Mouse (Mus musculus) hindbrain, embryonic 16.5 days (tissue): Measurements from ENCODE around the gene Utp4. TPM values are rescaled to one million over a fixed set of nuclear protein-coding genes. Genes with fewer than 3 reads are reported as not detected.

Experiments used
- ATAC-seq: fragments of 200-750 bp; cut with Nextera tagmentation; 2 replicates; pipeline ENCODE4 v1.8.0; 2017; ENCODE audit warnings: moderate TSS enrichment, moderate library complexity
- H3K27ac ChIP-seq: fragments of 300-500 bp; sonication (generic); 2 replicates; pipeline ENCODE4 v1.5.1; 2014; ENCODE audit warnings: low read depth, mild to moderate bottlenecking, control low read depth, low read length, moderate library complexity
- H3K27me3 ChIP-seq: fragments of 300-500 bp; sonication (generic); replicated peaks from 2 replicates; pipeline ENCODE4 v1.6.1; 2014; ENCODE audit warnings: low read length; ENCODE audit not compliant: control insufficient read depth, insufficient read depth
- H3K36me3 ChIP-seq: fragments of 300-500 bp; sonication (generic); 2 replicates; pipeline ENCODE4 v1.6.1; 2014; ENCODE audit warnings: mild to moderate bottlenecking, low read length, moderate library complexity, mixed read lengths; ENCODE audit not compliant: control insufficient read depth, insufficient read depth
- H3K4me1 ChIP-seq: fragments of 300-500 bp; sonication (generic); 2 replicates; pipeline ENCODE4 v1.6.1; 2014; ENCODE audit warnings: low read depth, low read length; ENCODE audit not compliant: control insufficient read depth, insufficient read depth
- H3K4me2 ChIP-seq: fragments of 300-500 bp; sonication (generic); 2 replicates; pipeline ENCODE4 v1.6.1; 2014; ENCODE audit warnings: mild to moderate bottlenecking, low read length, control low read depth, moderate library complexity
- H3K4me3 ChIP-seq: fragments of 300-500 bp; sonication (generic); 2 replicates; pipeline ENCODE4 v1.5.1; 2014; ENCODE audit warnings: mild to moderate bottlenecking, low read length, control low read depth, moderate library complexity
- H3K9ac ChIP-seq: fragments of 300-500 bp; sonication (generic); 2 replicates; pipeline ENCODE4 v1.6.1; 2014; ENCODE audit warnings: low read depth, mild to moderate bottlenecking, control low read depth, low read length, moderate library complexity
- H3K9me3 ChIP-seq: fragments of 300-500 bp; sonication (generic); 2 replicates; pipeline ENCODE4 v1.6.1; 2014; ENCODE audit warnings: mild to moderate bottlenecking, low read length, moderate library complexity; ENCODE audit not compliant: control insufficient read depth
- WGBS: fragments of 180-500 bp; shearing (Covaris S2); extraction: QIAGEN DNeasy Blood & Tissue Kit; methylation state at CpG from one replicate; pipeline ENCODE4 v1.1.7; 2014; 5-methylcytosine and 5-hydroxymethylcytosine counted together
- polyA plus RNA-seq: library from polyadenylated mRNA; unstranded; fragments of >200 nt; fragmentation: Nextera tagmentation; extraction: Ambion mirVana; gene quantifications from 2 replicates; pipeline ENCODE4 v1.2.1, GENCODE M21; 2015

Utp4 gene
- 42.2 and 44.6 TPM in 2 replicates for polyA plus RNA-seq

GRCm38 (mm10) chr8:106893481-106894156, at the start of gene Utp4:
Gene Utp4 (plus strand): TSS chr8:106893636.
- Histone ChIP-seq H3K27me3 (no peaks in the 10 kb centered on the region), H3K4me1 (peaks cover 13% of the 10 kb centered on the region), H3K4me2 (peak within 1 kb of the TSS; percentile 92), H3K36me3 (peaks cover 8% of the 10 kb centered on the region; the same call in 1 of the 2 replicates), H3K27ac (peak within 1 kb of the TSS; percentile 96), H3K9me3 (no peaks in the 10 kb centered on the region), H3K9ac (peak within 1 kb of the TSS; percentile 95), H3K4me3 (peak within 1 kb of the TSS; percentile 96)
- WGBS: under 1% methylated on average over 62 of the region's 63 CpGs
- ATAC-seq: peak; percentile 96

GRCm38 (mm10) chr8:106850034-106850433, 43.4 kb upstream of the Utp4 start:
- no peaks in the 10 kb centered on the region for H3K4me1 ChIP-seq
- WGBS: 90% methylated on average over 10 of the region's 10 CpGs
- H3K27me3 ChIP-seq: no peaks in the 10 kb centered on the region

GRCm38 (mm10) chr8:106854534-106855241, 38.7 kb upstream of the Utp4 start:
- H3K9me3 ChIP-seq: no peaks in the 10 kb centered on the region
- no peaks in the 10 kb centered on the region for H3K36me3 ChIP-seq
- no peak overlapping the region for H3K27ac ChIP-seq
- no peak overlapping the region for H3K4me3 ChIP-seq
- no peaks in the 10 kb centered on the region for H3K4me1 ChIP-seq
- no peak overlapping the region for H3K4me2 ChIP-seq
- no peak overlapping the region for H3K9ac ChIP-seq
- 48% methylated on average over 8 of the region's 8 CpGs for WGBS
- no peak for ATAC-seq
- H3K27me3 ChIP-seq: no peaks in the 10 kb centered on the region

More at GRCm38 (mm10) chr8:106850034-106850433, 43.4 kb upstream of the Utp4 start:
- H3K9ac ChIP-seq: no peak overlapping the region
- no peak overlapping the region for H3K4me3 ChIP-seq
- no peak overlapping the region for H3K27ac ChIP-seq
- H3K4me2 ChIP-seq: no peak overlapping the region
- H3K9me3 ChIP-seq: no peaks in the 10 kb centered on the region
- ATAC-seq: no peak
- H3K36me3 ChIP-seq: no peaks in the 10 kb centered on the region

- WGBS: 89% methylated on average over 3 of the region's 3 CpGs
- H3K9ac ChIP-seq: no peak overlapping the region
These were observed 38.2 kb upstream of the Utp4 start for GRCm38 (mm10) chr8:106855242-106855562.

GRCm38 (mm10) chr8:106862845-106863244, 30.6 kb upstream of the Utp4 start:
- no peaks in the 10 kb centered on the region for H3K27me3 ChIP-seq
- ATAC-seq: no peak
- no peaks in the 10 kb centered on the region for H3K4me1 ChIP-seq
- H3K9me3 ChIP-seq: no peaks in the 10 kb centered on the region
- H3K4me2 ChIP-seq: no peak overlapping the region
- no peaks in the 10 kb centered on the region for H3K36me3 ChIP-seq
- no peak overlapping the region for H3K27ac ChIP-seq
- H3K9ac ChIP-seq: no peak overlapping the region
- no peak overlapping the region for H3K4me3 ChIP-seq
- 91% methylated on average over 10 of the region's 10 CpGs for WGBS

More at GRCm38 (mm10) chr8:106855242-106855562, 38.2 kb upstream of the Utp4 start:
- ATAC-seq: no peak
- Histone ChIP-seq H3K36me3 (no peaks in the 10 kb centered on the region), H3K27ac (no peak overlapping the region), H3K4me1 (no peaks in the 10 kb centered on the region), H3K4me3 (no peak overlapping the region), H3K4me2 (no peak overlapping the region), H3K27me3 (no peaks in the 10 kb centered on the region), H3K9me3 (no peaks in the 10 kb centered on the region)

GRCm38 (mm10) chr8:106865354-106865753, 28.1 kb upstream of the Utp4 start:
- H3K4me2 ChIP-seq: no peak overlapping the region
- H3K27ac ChIP-seq: no peak overlapping the region
- H3K4me3 ChIP-seq: no peak overlapping the region
- no peaks in the 10 kb centered on the region for H3K36me3 ChIP-seq
- no peak overlapping the region for H3K9ac ChIP-seq
- no peaks in the 10 kb centered on the region for H3K9me3 ChIP-seq
- peaks cover 2% of the 10 kb centered on the region for H3K27me3 ChIP-seq
- ATAC-seq: peak; percentile 42; the same call in 1 of the 2 replicates
- 66% methylated on average over 9 of the region's 9 CpGs for WGBS
- H3K4me1 ChIP-seq: peaks cover 6% of the 10 kb centered on the region

GRCm38 (mm10) chr8:106870051-106870450, 23.4 kb upstream of the Utp4 start, which contains the start of gene Has3:
Gene Has3 (plus strand): TSS chr8:106870242.
- H3K4me2 ChIP-seq: peak within 1 kb of the TSS; percentile 98
- peaks cover 28% of the 10 kb centered on the region for H3K4me1 ChIP-seq
- peaks cover 2% of the 10 kb centered on the region for H3K27me3 ChIP-seq
- peaks cover 4% of the 10 kb centered on the region; the same call in 1 of the 2 replicates for H3K36me3 ChIP-seq
- ATAC-seq: no peak
- no peaks in the 10 kb centered on the region for H3K9me3 ChIP-seq
- H3K4me3 ChIP-seq: peak within 1 kb of the TSS; percentile 71
- peak within 1 kb of the TSS; percentile 72 for H3K27ac ChIP-seq
- peak within 1 kb of the TSS; percentile 81 for H3K9ac ChIP-seq
- WGBS: 1% methylated on average over 18 of the region's 18 CpGs

- Histone ChIP-seq H3K9me3 (no peaks in the 10 kb centered on the region), H3K4me2 (peak overlapping the region; percentile 98), H3K4me1 (peaks cover 28% of the 10 kb centered on the region), H3K9ac (peak overlapping the region; percentile 81), H3K27ac (peak overlapping the region; percentile 72), H3K4me3 (peak overlapping the region; percentile 71), H3K27me3 (peaks cover 2% of the 10 kb centered on the region), H3K36me3 (peaks cover 4% of the 10 kb centered on the region; the same call in 1 of the 2 replicates)
- under 1% methylated on average over 53 of the region's 63 CpGs for WGBS
- ATAC-seq: peak; percentile 72
These were observed 22.7 kb upstream of the Utp4 start for GRCm38 (mm10) chr8:106870537-106871327.
